Mouse (Mus musculus) mouse trophoblast stem cell (cell line): ENCODE data around the gene Atf2.

Experiments
- in situ Hi-C, 2 experiments: fragments of 300-500 bp; cut with MseI, MboI; formaldehyde crosslinking; loops; 2 replicates in 1 of 2; 3 replicates in 1 of 2; pipeline ENCODE4 v1.15.1; 2025

The Atf2 gene

GRCm38 (mm10) chr2:73775683-73776310, 116.6 kb downstream of the Atf2 start:
- in situ Hi-C loops = no loop called here

- in situ Hi-C loops = no loop called here
These were observed 117.4 kb downstream of the Atf2 start, which contains the start of gene Chn1 for GRCm38 (mm10) chr2:73774786-73775682. Chn1 (minus strand) TSS chr2:73775346.

- in situ Hi-C loops = no loop called here
These were observed 119.5 kb downstream of the Atf2 start for GRCm38 (mm10) chr2:73772945-73773344.

- in situ Hi-C loops = loop anchor here in 1 of 2 experiments (10.0 kb wide), 1 partner anchor 184 kb away; the partner anchor contains the start of gene Chrna1
These were observed 123.8 kb downstream of the Atf2 start for GRCm38 (mm10) chr2:73768669-73769068.
